Mouse (Mus musculus) cerebellum, adult 2 months (tissue): ENCODE measurements at regions not wholly inside any gene's neighbourhood (a gene's known extent, or its start where the extent isn't known, plus 50 kb on each side); places are given as distances from the start of the nearest gene placed in this dataset.

ENCODE experiments used
- DNase-seq, 2 experiments: peaks; one replicate each; pipeline ENCODE4 v3.0.0; 2021
- H3K27ac ChIP-seq: fragments of 200-500 bp; 2 replicates; pipeline ENCODE4 v1.5.1; 2012; ENCODE audit warnings: low read length, control low read depth, inconsistent platforms; ENCODE audit not compliant: insufficient read depth
- H3K27me3 ChIP-seq: fragments of 200-500 bp; 2 replicates; pipeline ENCODE4 v1.6.1; 2012; ENCODE audit warnings: inconsistent platforms, mild to moderate bottlenecking, low read length, moderate library complexity; ENCODE audit not compliant: control insufficient read depth, insufficient read depth
- H3K4me1 ChIP-seq: fragments of 200-500 bp; 2 replicates; pipeline ENCODE4 v1.6.1; 2011; ENCODE audit warnings: low read length; ENCODE audit not compliant: control insufficient read depth, insufficient read depth
- H3K4me3 ChIP-seq: fragments of 200-500 bp; replicated peaks from 2 replicates; pipeline ENCODE3; 2011; ENCODE audit warnings: mild to moderate bottlenecking, low read depth, low read length, control low read depth; ENCODE audit not compliant: insufficient read depth
- CTCF ChIP-seq: fragments of 200-500 bp; IDR thresholded peaks from 2 replicates; pipeline ENCODE4 v1.5.1; 2011; ENCODE audit warnings: low read depth, mild to moderate bottlenecking, control low read depth, low read length, moderate library complexity, borderline replicate concordance; ENCODE audit not compliant: insufficient read depth
- POLR2A ChIP-seq: fragments of 200-500 bp; IDR thresholded peaks from 2 replicates; pipeline ENCODE4 v1.6.1; 2011; ENCODE audit warnings: low read length, control low read depth, borderline replicate concordance; ENCODE audit not compliant: insufficient read depth
- WGBS: fragments of 180-500 bp; shearing (Covaris S2); methylation state at CpG from one replicate; pipeline ENCODE4 v1.1.7; 2018; 5-methylcytosine and 5-hydroxymethylcytosine counted together

GRCm38 (mm10) chr3:9131366-9131765, 478.5 kb downstream of the Zfp704 start:
- 80% methylated on average over 4 of the region's 4 CpGs for WGBS
- Histone ChIP-seq H3K27ac (no peak overlapping the region), H3K27me3 (no peaks in the 10 kb centered on the region), H3K4me1 (no peaks in the 10 kb centered on the region), H3K4me3 (no peak overlapping the region)
- no peak for DNase-seq
- no peak for TF ChIP-seq CTCF
- TF ChIP-seq POLR2A = no peak

DNA sequence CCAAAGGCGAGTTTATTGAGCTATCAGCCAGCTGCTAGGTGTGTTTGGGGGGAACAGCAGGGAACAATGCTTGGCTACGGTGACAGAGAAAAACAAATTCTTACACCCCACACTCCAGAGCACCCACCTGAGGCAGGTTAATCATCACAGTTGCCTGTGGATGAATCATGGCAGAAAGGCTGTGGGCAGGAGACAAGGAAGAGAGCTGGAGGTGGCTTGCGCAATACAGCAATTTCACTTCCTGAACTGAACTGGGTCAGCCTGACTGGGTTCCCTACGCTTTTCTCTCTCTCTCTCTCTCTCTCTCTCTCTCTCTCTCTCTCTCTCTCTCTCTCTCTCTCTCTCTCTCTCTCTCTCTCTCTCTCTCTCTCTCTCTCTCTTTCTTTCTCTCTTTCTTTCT, 481.5 kb downstream of the Zfp704 start:
- TF ChIP-seq POLR2A (no peak), CTCF (no peak)
- 82% methylated on average over 4 of the region's 4 CpGs for WGBS
- DNase-seq = no peak
- Histone ChIP-seq H3K4me1 (no peaks in the 10 kb centered on the region), H3K27ac (no peak overlapping the region), H3K4me3 (no peak overlapping the region), H3K27me3 (no peaks in the 10 kb centered on the region)

GRCm38 (mm10) chr3:9123079-9123478, 486.8 kb downstream of the Zfp704 start:
- no peak overlapping the region for H3K27ac ChIP-seq
- TF ChIP-seq CTCF (no peak), POLR2A (no peak)
- no peak for DNase-seq
- H3K4me3 ChIP-seq = no peak overlapping the region
- H3K27me3 ChIP-seq = no peaks in the 10 kb centered on the region
- 10% methylated on average over 5 of the region's 5 CpGs for WGBS
- H3K4me1 ChIP-seq = no peaks in the 10 kb centered on the region

DNA sequence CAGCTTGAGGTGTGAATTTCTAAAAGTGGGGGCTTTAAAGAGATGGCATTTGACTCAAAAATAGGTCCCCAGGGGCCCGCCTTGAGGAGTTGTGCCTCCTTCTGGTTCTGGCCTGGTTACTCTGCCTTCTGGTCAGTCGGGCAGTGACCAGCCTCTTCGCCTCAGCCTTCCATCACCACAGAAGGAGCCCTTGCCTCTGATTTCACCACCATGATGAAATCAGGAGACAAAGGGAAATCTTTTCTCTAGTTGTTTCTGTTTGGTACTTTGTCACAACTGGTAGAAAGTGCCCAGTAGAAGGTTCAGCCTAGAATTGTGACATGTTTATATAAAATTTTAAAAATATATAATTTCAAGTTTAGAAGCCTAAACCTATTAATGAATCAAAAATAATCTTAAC, 492.0 kb downstream of the Zfp704 start:
- TF ChIP-seq POLR2A (no peak), CTCF (no peak)
- no peak for DNase-seq
- no peaks in the 10 kb centered on the region for H3K4me1 ChIP-seq
- H3K27ac ChIP-seq = no peak overlapping the region
- WGBS = 78% methylated on average over 3 of the region's 3 CpGs
- H3K27me3 ChIP-seq = no peaks in the 10 kb centered on the region
- no peak overlapping the region for H3K4me3 ChIP-seq

GRCm38 (mm10) chr3:9113410-9113809, 496.5 kb downstream of the Zfp704 start:
- Histone ChIP-seq H3K4me1 (no peaks in the 10 kb centered on the region), H3K27me3 (no peaks in the 10 kb centered on the region), H3K4me3 (no peak overlapping the region), H3K27ac (no peak overlapping the region)
- WGBS = 55% methylated on average over 5 of the region's 5 CpGs
- DNase-seq = no peak
- TF ChIP-seq POLR2A (no peak), CTCF (no peak)

DNA sequence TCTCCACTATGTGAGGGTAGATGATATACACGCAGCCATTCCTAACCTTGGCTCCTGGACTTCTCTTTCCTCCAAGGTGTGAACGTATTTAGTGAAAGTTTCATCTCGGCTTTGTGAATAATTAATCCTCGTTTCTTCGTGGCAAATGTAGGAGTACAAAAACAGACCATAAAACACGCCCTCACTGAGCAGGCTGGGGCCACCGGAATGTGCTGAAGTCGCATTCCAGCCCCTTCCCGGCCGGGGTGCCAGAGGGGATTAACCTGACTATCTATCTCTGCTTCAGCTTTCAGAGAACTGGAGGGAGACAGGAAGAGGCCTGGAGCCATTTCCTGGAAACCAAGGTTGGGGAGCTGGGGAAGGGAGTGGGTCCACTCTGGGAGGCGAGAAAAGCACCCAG, 499.1 kb downstream of the Zfp704 start:
- 69% methylated on average over 11 of the region's 11 CpGs for WGBS
- no peak overlapping the region for H3K4me3 ChIP-seq
- no peak overlapping the region for H3K27ac ChIP-seq
- no peaks in the 10 kb centered on the region for H3K27me3 ChIP-seq
- TF ChIP-seq POLR2A (no peak), CTCF (no peak)
- DNase-seq = no peak
- no peaks in the 10 kb centered on the region for H3K4me1 ChIP-seq

- WGBS = 49% methylated on average over 8 of the region's 8 CpGs
- no peak overlapping the region for H3K4me3 ChIP-seq
- DNase-seq = no peak
- no peaks in the 10 kb centered on the region for H3K27me3 ChIP-seq
- H3K27ac ChIP-seq = no peak overlapping the region
- TF ChIP-seq CTCF (no peak), POLR2A (no peak)
- no peaks in the 10 kb centered on the region for H3K4me1 ChIP-seq
These were observed 499.9 kb downstream of the Zfp704 start for GRCm38 (mm10) chr3:9109991-9110390.

- TF ChIP-seq POLR2A (no peak), CTCF (no peak)
- DNase-seq = no peak
- WGBS = 93% methylated on average over 5 of the region's 5 CpGs
- H3K27ac ChIP-seq = no peak overlapping the region
- H3K4me1 ChIP-seq = no peaks in the 10 kb centered on the region
- H3K27me3 ChIP-seq = no peaks in the 10 kb centered on the region
- no peak overlapping the region for H3K4me3 ChIP-seq
These were observed 500.4 kb downstream of the Zfp704 start for GRCm38 (mm10) chr3:9109485-9109884.

DNA sequence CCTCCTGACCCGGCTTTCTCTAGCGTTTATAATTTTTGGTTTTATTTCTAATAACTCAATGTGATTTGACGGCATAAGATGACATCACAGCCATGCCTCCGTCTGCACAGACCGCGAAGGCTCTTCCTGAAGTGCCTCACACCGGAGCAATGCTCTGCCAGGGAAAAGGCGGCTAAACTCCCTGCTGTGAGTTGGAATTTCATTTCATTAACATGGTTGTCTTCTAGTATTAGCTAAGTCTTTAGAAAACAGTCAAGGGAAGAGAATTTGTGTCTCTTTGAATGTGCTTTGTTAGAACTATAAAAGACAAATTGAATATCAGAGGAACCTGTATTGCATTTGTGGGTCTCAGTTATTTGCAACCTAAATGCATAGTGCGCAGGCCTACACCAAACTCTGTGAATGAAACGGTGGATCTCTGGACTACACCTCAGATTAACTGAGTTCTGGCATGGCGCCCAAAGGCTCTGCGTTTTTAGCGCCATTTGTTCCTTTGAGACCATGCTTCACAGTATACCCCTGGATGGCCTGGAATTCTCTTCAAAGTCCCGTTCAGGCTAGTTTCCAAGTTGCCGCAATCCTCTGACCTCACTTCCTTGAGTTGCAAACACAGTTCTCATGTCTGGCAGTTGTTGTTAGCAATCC, 502.0 kb downstream of the Zfp704 start:
- WGBS = 64% methylated on average over 15 of the region's 15 CpGs
- H3K27ac ChIP-seq = no peak overlapping the region

More for the DNA sequence above, 502.0 kb downstream of the Zfp704 start:
- H3K4me3 ChIP-seq = no peak overlapping the region
- H3K27me3 ChIP-seq = no peaks in the 10 kb centered on the region
- TF ChIP-seq POLR2A (no peak), CTCF (no peak)
- H3K4me1 ChIP-seq = no peaks in the 10 kb centered on the region
- no peak for DNase-seq
